In genomic region chr11:83740443-83740991, GRCm38 (mm10) we compare ENCODE assay signal across 24 mouse cellular contexts. TPM values are rescaled to one million over a fixed set of nuclear protein-coding genes. Genes with fewer than 3 reads are reported as not detected.
"Had no signal": no experiment of that assay in that cellular context is flagged by ENCODE, and none has a peak within 500 bp of the region (broad histone marks: within the 10 kb centered on the region; RNA-seq: fewer than 3 reads in every experiment).

No protein-coding gene starts in this region.

- H3K9ac ChIP-seq: intestine, embryonic 15.5 days; kidney, embryonic 15.5 days; liver, embryonic 13.5 days; midbrain, embryonic 13.5 days; neural tube, embryonic 13.5 days had no signal

- H3K4me2 ChIP-seq: intestine, embryonic 15.5 days; kidney, embryonic 15.5 days; liver, embryonic 13.5 days; midbrain, embryonic 13.5 days; neural tube, embryonic 13.5 days had no signal

- ATAC-seq: intestine, embryonic 15.5 days; midbrain, embryonic 13.5 days; midbrain, embryonic 16.5 days had no signal

- H3K27me3 ChIP-seq: intestine, embryonic 15.5 days; neural tube, embryonic 13.5 days had no signal

- H3K4me3 ChIP-seq: intestine, embryonic 15.5 days; kidney, embryonic 15.5 days; left cerebral cortex, adult 2 months; liver, embryonic 13.5 days; midbrain, embryonic 10.5 days; midbrain, embryonic 13.5 days; myocyte; neural tube, embryonic 13.5 days had no signal

- H3K27ac ChIP-seq: intestine, embryonic 15.5 days; kidney, embryonic 15.5 days; left cerebral cortex, adult 2 months; liver, embryonic 13.5 days; midbrain, embryonic 10.5 days; midbrain, embryonic 13.5 days; neural tube, embryonic 13.5 days; stomach, postnatal 0 days had no signal

- DNase-seq: kidney, adult 11 months; kidney, adult 8-10 months; kidney, postnatal 10 days; kidney, postnatal 36 days; layer of hippocampus, postnatal 36 days; liver, embryonic 13.5 days; thymus, adult 2 months; thymus, postnatal 14 days; thymus, postnatal 4 days had no signal

- H3K9me3 ChIP-seq: intestine, embryonic 15.5 days; kidney, embryonic 15.5 days; liver, embryonic 13.5 days; megakaryocyte, embryonic 14.5 days; midbrain, embryonic 10.5 days; midbrain, embryonic 13.5 days; neural tube, embryonic 13.5 days had no signal

- H3K36me3 ChIP-seq: intestine, embryonic 15.5 days; kidney, embryonic 15.5 days; liver, embryonic 13.5 days; midbrain, embryonic 10.5 days; midbrain, embryonic 13.5 days; neural tube, embryonic 13.5 days had no signal

- H3K4me1 ChIP-seq: intestine, embryonic 15.5 days; liver, embryonic 13.5 days; midbrain, embryonic 10.5 days; midbrain, embryonic 13.5 days; neural tube, embryonic 13.5 days had no signal

RNA-seq across cellular contexts. Expression of gene Wfdc21, which starts 6.2 kb away (rescaled TPM):
- polyA plus RNA-seq: intestine, embryonic 15.5 days; limb, embryonic 11.5 days; limb, embryonic 14.5 days; midbrain, embryonic 10.5 days; midbrain, embryonic 16.5 days; myocyte; neural tube, embryonic 13.5 days; small intestine, adult 2 months; stomach, embryonic 14.5 days had no signal

RNA-seq across cellular contexts. Expression of gene Wfdc18, which starts 31.7 kb away (rescaled TPM):
- polyA plus RNA-seq: limb, embryonic 11.5 days; liver, embryonic 13.5 days; midbrain, embryonic 10.5 days; midbrain, embryonic 13.5 days; midbrain, embryonic 16.5 days; myocyte; neural tube, embryonic 13.5 days; small intestine, adult 2 months; spleen, adult 2 months had no signal

RNA-seq across cellular contexts. Expression of gene Wfdc17, which starts 36.7 kb away (rescaled TPM):
- polyA plus RNA-seq: limb, embryonic 11.5 days; midbrain, embryonic 10.5 days; midbrain, embryonic 16.5 days; myocyte; neural tube, embryonic 13.5 days had no signal
